Mouse (Mus musculus) kidney, postnatal 14 days (tissue): Measurements from ENCODE around the gene Pex14.
"Not testable (repeated sequence)": the region's sequence is repeated elsewhere in the genome, so short reads cannot be mapped to it uniquely, and the experiment has no call there.

Experiments used
- DNase-seq: peaks from one replicate; pipeline ENCODE4 v3.0.0; 2022; ENCODE audit warnings: mixed read lengths

The Pex14 gene

GRCm38 (mm10) chr4:149101456-149101855 lies 1.8 kb upstream of the Pex14 start:
- no peak for DNase-seq

GRCm38 (mm10) chr4:149100449-149100848 lies 773 bp upstream of the Pex14 start:
- DNase-seq = not testable (repeated sequence)

GRCm38 (mm10) chr4:149098571-149098970 lies 1.1 kb downstream of the Pex14 start:
- no peak for DNase-seq

GRCm38 (mm10) chr4:149097956-149098355 lies 1.7 kb downstream of the Pex14 start:
- DNase-seq = no peak

- DNase-seq = no peak
Measured at GRCm38 (mm10) chr4:149091364-149091763, 8.3 kb downstream of the Pex14 start.

GRCm38 (mm10) chr4:149085381-149085780 lies 14.3 kb downstream of the Pex14 start:
- DNase-seq = no peak

- peak; percentile 93 for DNase-seq
Measured at GRCm38 (mm10) chr4:149081528-149081927, 18.1 kb downstream of the Pex14 start.

- no peak for DNase-seq
Measured at GRCm38 (mm10) chr4:149080111-149080510, 19.6 kb downstream of the Pex14 start.

- DNase-seq = peak; percentile 32
Measured at GRCm38 (mm10) chr4:149079629-149080028, 20.0 kb downstream of the Pex14 start.

- DNase-seq = peak; percentile 41
Measured at GRCm38 (mm10) chr4:149078261-149078660, 21.4 kb downstream of the Pex14 start.

GRCm38 (mm10) chr4:149075871-149076575 lies 23.7 kb downstream of the Pex14 start:
- peak; percentile 82 for DNase-seq

- DNase-seq = no peak
Measured at GRCm38 (mm10) chr4:149075073-149075472, 24.6 kb downstream of the Pex14 start.

GRCm38 (mm10) chr4:149066672-149067551 lies 32.8 kb downstream of the Pex14 start:
- DNase-seq = peak; percentile 24

- DNase-seq = peak; percentile 27
Measured at GRCm38 (mm10) chr4:149064061-149064854, 35.4 kb downstream of the Pex14 start.

GRCm38 (mm10) chr4:149062406-149063318 lies 37.0 kb downstream of the Pex14 start:
- DNase-seq = no peak

- no peak for DNase-seq
Measured at GRCm38 (mm10) chr4:149061432-149061718, 38.3 kb downstream of the Pex14 start.

- DNase-seq = no peak
Measured at GRCm38 (mm10) chr4:149060621-149061431, 38.9 kb downstream of the Pex14 start.

GRCm38 (mm10) chr4:149059713-149060112 lies 40.0 kb downstream of the Pex14 start:
- DNase-seq = no peak

GRCm38 (mm10) chr4:149058298-149058697 lies 41.4 kb downstream of the Pex14 start:
- DNase-seq = peak; percentile 24

- no peak for DNase-seq
Measured at GRCm38 (mm10) chr4:149057470-149057869, 42.2 kb downstream of the Pex14 start.

GRCm38 (mm10) chr4:149056957-149057356 lies 42.7 kb downstream of the Pex14 start:
- peak; percentile 27 for DNase-seq
